Mouse (Mus musculus) granulocyte monocyte progenitor cell, adult 5-6 weeks (primary cell): ENCODE results near the gene AI661453. TPM values are rescaled to one million over a fixed set of nuclear protein-coding genes. Genes with fewer than 3 reads are reported as not detected.
"Not testable (repeated sequence)": the region's sequence is repeated elsewhere in the genome, so short reads cannot be mapped to it uniquely, and the experiment has no call there.

Source experiments
- ATAC-seq: replicated peaks from 2 replicates; pipeline ENCODE4 v1.8.0; 2016; ENCODE audit warnings: mild to moderate bottlenecking, moderate TSS enrichment, inconsistent platforms; ENCODE audit not compliant: poor library complexity, severe bottlenecking
- total RNA-seq, 2 experiments: library from RNA; stranded (forward) in 1 of 2; stranded (reverse) in 1 of 2; fragments of 200-712, 200-1000 nt in 1 of 2; fragments of >200 nt in 1 of 2; fragmentation: Nextera tagmentation in 1 of 2; gene quantifications; 2 replicates each; pipeline ENCODE4 v1.2.3; 2014 to 2017

AI661453 gene
- total RNA-seq, 2 experiments from 2014 or later, result 0.62 to 4.3 TPM

DNA sequence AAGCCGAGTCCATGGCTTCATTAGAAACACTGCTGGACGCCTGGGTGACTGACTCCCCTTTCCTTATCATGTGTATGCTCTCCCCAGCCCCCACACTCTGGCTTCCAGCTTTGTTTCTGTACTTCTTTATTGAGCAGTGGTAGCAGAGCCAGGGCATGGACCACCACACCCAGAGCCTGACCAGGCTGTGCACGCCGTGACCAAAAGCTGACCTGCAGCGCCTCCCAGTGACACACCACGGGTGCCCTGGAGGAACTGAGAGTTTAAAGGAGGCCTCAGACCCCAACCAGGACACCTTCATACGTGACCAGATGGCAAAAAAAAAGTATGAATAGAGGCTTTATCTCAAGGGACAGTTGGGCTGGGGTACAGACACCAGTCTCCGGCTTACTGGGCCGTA is 54.4 kb downstream of the AI661453 start:
- no peak for ATAC-seq

DNA sequence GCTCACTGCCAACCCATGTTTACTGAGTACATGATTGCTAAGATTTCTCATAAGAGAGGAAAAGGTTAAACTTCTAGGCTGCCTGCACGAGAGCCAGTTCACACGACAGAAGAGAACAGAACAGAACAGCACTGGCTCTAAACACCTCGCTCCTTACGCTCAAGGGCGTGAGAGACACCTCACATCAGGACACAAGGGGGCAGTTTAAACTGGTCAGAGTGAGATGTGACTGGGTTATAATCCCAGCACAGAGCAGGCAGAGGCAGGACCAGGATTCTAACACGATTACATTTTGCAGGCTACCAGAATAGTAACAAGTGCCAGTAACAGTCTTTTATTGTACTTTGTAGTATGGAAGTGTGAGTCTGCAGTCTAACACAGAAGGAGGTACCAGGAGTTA is 56.3 kb downstream of the AI661453 start:
- ATAC-seq, result no peak

DNA sequence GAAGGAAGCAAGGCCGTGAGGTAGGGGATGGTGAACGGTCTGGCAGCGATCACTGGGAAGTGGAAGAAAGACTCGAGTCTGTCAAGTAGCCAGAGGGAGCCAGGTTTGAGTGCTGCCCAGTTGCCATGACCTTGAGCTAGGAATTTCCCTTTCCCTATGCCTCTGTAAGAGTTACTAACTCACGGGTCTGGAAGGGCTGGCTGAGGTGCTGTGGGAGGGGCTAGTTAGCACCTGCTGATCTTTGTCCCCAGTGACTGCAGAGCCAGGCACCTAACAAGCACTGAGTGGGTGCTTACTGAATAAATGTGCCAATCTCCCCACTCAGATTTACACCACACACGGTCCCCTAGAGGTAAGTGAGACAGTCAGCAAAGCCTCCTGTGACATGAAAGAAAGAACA is 57.2 kb downstream of the AI661453 start:
- no peak for ATAC-seq

DNA sequence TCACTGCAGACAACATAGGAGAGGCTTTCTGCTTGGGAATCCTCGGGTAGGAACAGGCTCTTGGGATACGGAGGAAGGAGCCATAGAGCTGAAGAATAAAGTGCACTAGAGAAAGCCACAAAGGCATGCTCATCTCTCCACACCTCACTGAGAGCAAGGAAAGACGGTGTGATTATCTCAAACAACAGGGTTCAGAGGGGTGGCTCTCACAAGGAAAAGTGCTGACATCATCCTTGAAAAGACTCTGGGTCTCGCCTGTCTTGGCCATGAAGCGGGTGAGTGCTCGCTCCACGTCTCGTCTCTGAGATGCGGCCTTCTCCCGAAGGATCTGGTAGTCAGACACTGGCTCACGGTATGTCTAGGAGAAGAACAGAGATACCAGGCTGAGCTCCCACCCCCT is 57.7 kb downstream of the AI661453 start:
- no peak for ATAC-seq

DNA sequence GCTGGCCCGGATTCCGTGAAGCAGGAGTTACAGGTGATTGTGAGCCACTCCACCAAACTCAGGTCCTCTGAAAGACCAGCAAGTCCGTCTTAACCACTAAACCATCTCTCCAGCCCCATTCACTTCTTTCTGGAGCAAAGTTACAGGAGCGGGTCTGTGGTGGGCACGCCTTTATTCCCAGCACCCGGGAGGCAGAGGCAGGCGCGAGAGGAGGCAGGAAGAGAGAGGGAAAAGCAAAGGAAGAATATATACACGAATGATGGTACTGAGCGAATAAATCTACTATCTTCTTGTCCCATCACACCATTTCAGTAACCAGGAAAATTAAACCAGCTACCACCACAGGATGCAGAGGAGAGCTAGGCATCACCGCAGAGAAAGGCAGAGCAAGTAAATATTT is 65.1 kb downstream of the AI661453 start:
- ATAC-seq, result no peak

DNA sequence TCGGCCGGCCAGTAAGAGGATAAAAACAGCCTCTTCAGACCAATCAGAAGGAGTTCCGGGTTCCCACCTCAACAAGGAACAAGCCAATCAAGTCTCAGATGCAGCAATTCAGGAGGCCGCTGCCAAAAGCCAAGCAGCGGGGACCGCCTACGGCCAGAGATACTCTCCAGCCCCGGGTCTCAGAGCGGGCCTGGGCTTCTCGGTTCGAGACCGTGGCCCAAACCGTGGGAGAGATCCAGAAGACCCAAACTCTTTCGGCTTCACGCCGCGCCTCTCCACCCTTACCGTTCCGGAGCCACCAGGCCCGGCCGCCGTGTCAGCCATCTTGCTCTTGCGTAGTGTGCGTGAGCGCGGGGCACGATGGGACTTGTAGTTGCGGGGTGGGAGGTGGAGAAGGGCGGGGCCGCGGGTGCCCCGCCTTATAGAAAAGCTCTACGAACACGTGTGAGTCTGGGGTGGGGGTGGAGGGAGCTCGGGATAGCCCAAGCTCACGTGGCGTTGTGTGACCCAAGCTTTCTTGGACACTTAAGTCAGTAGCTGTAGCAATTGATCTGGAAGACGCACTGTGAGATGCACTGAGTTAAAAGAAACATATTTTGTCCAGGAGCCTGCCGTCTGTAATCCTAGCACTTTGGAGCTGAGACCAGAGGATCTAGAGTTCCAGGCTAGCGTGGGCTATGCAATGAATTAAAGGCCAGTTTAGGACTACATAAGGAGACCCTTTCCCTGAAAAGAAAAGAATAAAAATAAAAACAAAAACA is 65.7 kb downstream of the AI661453 start, which contains the start of gene Taf8:
TSS of gene Taf8 (minus strand) at position 347 of the 761 bp plus-strand sequence.
- ATAC-seq, result peak; percentile 86

DNA sequence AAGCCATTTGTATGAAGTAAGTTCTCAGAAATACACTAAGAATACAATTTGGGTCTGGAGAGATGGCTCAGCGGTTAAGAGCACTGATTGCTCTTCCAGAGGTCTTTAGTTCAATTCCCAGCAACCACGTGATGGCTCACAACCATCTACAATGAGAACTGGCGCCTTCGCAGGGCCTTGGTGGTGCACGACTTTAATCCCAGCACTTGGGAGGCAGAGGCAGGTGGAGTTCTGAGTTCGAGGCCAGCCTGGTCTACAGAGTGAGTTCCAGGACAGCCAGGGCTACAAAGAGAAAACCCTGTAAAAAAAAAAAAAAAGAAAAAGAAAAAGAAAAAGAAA is 66.3 kb downstream of the AI661453 start:
- not testable (repeated sequence) for ATAC-seq

DNA sequence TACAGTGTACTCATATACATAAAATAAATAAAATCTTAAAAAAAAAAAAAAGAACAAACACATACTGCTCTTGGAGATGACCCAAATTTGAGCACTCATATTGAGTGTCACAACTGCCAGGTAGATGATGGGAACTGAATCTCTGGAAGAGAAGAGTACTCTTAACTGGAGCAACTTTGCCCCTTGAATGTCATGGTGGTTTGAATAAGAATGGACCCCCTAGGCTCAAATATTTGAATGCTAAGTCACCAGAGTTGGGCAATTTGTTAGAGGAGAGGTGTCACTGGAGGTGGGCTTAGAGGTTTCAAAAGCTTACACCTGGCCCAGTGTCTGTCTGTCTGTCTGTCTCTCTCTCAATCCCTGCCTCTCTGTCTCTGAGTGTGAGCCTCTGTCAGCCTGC is 67.3 kb downstream of the AI661453 start:
- ATAC-seq, result no peak

DNA sequence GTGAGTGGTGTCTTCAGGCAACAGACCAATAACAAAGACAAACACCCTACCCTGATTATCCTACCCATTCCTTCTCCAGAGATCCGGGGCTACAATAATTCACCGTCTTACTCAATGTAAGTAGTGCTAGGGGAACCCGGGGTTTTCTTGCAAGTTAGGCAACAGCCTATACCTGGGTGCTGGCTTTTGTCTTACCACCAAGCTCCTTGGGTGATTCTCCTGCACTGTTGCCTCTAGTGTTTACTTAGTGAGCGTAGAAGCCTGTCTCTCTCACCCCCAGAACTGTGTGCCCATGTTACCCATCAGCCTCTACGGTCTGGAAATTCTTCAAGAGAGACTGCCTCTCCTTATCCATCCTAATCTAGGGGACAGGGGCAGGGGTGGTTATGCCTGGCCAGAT is 67.8 kb downstream of the AI661453 start:
- ATAC-seq, result no peak

DNA sequence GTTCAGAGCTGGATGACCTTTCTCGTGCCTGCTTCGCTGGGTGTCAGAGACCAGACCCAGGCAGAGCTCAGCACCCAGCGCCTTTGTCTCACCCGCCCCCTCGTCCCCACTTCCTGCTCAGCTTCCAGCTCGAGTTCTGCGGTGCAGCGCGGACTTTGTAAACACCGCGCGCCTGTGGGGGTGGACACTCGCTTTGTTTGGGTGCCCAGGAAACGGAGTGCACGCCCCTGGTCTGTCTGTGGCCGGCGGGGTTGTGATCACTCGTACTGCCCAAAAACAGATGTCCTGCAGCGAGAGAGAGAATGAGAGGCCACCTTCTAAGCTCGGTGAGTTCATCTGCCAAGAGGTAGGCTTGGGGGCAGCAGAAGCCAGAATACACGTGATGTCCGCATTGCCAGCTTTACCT is 68.5 kb downstream of the AI661453 start, which contains the start of gene Ccnd3:
TSS of gene Ccnd3 (plus strand) at position 111 of the 406 bp plus-strand sequence.
- peak; percentile 44 for ATAC-seq

DNA sequence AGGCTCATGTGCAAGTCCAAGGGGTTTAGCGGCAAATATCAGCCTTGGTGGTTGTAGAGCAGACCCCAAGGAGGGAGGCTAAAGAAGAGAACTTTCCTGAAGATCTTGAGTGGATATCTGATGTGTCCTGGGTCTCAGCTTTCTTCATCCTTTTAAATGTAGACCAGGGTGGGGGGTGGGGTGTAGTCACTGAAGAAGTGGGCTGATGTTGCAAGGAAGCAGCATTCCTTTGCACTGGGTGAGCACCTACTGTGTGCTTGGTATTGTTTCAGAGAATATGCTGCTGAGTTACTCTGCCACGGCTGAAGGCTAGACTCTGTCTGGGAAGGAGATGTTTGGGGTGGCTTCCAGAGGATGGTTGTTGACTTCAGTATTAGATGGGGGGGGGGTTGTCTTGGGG is 69.2 kb downstream of the AI661453 start:
- ATAC-seq, result no peak

DNA sequence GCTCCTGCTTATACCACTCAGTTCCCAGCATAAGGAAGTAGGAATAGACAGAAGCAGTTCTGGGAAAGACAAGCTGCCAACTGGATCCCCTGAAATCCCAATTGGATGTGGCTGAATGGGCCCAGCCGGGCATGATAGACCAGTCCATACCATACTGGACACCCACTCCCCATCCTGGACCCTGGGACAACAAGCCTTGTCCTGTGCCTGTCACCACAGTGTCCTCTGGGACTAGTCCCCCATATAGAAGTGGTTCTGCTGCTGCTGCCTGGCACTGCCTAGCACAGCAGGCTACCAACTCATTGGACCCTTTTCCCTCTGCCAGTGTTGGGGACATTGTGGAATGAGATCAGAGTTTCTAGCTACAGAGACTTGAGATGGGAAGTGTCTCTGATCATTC is 69.6 kb downstream of the AI661453 start:
- no peak for ATAC-seq

DNA sequence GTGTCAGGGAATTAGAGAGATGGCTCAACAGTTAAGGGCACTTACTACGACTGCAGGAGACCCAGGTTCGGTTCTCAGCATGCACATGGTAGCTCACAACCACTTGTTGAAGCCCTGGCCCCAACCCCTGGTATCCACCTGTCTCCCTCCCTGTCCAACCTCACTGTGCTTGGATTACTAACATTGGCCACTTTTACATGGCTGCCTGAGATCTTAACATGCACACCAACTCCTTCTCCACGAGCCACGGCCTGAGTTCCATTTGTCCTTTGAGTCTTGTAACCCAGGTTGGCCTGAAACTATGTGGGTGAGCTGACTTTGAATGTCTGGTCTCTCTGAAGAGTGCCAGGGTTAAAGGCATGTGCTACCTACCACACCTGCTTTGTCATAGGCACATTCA is 70.3 kb downstream of the AI661453 start:
- no peak for ATAC-seq

DNA sequence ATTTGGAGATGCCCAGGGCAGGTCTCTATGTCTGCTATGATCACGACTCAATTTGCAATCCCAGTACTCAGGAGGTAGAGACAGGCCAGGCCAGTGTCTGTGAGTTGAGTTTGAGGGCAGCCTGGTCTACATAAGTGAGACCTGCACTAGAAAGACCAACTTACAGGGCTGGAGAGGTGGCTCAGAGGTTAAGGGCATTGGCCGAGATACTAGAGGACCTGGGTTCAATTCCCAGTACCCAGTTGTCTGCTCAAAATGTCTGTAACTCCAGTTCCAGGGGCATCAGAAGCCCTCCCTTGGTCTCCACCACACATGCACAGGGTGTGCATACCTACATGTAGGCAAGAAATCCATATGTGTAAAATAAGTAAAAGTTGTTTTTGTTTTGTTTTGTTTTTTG is 71.1 kb downstream of the AI661453 start:
- ATAC-seq, result no peak

DNA sequence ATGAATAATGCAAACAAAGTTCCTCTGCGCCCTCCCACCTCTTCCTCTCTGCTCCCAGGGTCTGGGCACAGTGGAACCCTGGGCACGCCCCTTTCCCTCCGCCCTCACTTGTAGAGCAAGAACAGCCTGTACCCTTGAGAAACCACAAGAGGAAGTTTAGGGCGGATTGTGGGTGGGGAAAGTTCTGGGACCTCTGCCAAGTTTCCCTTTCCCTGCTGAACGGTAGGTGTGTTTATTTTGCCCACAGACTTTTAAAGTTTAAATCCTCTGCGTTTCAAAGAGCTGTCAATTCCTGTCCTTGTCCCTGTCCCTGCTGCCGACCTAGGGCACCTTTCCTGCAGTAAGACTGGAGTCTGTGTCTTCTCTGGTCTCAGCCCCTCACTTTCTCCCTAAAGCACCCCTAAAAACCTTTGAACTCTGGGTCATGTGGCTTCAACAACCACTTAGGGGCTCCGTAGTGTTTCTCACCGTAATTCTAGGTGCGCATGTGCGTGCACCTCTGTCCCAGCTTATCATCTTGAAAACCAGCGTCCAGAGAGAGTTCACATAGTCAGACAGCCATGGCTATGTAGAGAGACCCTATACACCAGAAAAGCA is 71.7 kb downstream of the AI661453 start:
- peak; percentile 72 for ATAC-seq

DNA sequence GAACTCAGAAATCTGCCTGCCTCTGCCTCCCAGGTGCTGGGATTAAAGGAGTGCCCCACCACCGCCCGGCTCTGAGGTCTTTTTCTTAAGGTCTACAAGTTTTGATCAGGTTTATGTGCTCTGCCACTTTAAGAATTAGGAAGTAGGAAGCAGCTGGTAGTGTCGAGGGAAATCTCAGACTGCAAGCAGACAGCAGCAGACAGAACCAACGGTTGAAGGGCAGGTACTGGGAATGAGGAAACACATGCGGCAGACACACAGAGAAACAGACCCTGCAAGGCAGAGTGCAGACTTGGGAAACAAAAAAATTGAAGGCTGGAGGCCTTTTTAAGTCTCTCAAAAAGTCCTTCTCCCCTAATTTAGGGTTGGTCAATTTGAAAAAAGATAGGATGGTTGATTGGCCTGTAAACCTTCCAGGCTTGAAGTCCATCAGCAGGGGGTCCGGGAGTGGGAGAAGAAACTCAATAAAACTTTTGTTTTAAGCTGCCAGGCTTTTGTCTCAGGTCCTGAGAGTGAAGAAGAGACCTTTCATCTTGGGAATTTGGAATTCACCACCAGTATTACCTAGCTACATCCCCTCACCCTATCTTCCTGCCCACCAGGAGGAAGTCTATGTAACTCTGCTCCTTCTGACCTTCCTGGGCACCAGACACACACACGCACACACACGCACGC is 72.8 kb downstream of the AI661453 start:
- peak; percentile 28 for ATAC-seq

DNA sequence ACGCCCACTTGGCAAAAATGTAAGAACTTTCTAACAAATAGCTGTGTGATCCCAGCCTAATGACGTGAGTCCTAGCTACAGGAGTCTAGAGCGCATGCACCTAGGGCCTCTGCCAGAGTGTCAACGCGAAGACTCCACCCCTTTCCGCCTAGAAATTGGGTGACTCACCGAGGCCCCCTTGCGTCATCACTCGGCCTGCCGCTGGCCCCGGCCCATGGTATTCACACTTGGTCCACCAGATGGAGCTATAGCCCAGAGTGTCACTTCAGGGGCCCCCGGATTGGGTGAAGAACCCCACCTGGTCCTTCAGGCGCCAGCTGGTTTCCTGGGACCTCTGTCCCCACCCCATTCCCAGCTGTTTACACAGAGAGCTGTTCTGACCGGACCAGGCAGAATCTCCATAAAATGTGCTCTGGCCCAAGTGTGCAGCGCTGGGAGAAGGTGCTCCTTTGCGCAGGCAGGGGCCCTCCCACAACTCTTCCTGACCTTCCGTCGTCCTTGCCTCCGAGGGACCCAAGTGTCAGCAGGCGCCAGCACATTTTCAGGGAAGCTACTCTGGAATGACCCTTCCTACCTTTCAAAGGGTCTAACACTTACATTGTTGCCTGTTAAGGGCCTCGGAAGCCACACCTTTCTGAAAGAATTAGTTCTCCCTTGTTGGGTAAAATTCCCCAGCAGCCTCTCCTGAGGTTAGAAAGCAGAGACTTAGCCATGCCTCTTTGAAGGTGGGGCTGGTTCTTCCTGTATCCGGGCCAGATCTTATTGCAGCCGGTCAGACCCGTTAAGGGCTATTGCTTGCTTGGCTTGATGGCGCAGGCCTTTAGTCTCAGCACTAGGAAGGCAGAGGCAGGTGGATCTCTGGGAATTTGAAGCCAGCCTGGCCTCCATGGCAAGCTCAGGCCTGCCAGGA is 75.0 kb downstream of the AI661453 start:
- peak; percentile 83 for ATAC-seq

DNA sequence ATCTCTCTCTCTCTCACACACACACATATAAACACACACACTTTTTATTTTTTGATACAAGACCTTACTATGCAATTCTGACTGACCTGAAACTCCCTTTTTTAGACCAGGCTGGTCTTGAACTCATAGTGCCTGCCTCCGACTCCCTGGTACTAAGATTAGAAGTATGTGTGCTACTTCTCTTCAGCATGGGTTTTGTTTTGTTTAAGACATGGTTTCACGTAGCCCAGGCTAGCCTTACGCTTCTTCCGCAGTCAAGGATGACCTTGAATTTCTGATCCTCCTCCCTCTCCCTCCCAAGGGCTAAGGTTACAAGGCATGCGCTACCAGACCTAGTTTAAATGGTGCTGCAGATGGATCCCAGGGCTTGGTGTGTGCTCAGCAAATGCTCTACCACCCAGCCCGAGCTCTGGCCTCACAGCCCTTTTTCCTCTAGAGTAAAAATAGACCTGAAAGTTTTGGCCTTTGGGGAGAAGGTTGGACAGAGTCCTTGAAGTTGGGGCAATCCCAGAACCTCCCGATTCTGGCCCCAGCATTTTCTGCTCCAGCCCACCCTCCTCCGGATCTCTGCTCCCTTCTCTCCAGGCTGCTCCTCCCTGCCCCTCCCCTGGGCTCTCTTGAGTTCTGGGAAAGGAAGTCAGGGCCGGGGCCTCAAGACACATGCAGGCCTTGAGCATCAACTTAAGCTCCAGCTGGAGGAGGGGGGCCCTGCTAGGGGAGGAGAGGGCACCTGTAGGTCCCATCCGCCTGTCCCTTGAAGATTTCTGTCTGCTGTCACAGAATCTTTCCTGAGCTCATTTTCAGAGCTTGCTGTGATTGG is 76.8 kb downstream of the AI661453 start:
- no peak for ATAC-seq

DNA sequence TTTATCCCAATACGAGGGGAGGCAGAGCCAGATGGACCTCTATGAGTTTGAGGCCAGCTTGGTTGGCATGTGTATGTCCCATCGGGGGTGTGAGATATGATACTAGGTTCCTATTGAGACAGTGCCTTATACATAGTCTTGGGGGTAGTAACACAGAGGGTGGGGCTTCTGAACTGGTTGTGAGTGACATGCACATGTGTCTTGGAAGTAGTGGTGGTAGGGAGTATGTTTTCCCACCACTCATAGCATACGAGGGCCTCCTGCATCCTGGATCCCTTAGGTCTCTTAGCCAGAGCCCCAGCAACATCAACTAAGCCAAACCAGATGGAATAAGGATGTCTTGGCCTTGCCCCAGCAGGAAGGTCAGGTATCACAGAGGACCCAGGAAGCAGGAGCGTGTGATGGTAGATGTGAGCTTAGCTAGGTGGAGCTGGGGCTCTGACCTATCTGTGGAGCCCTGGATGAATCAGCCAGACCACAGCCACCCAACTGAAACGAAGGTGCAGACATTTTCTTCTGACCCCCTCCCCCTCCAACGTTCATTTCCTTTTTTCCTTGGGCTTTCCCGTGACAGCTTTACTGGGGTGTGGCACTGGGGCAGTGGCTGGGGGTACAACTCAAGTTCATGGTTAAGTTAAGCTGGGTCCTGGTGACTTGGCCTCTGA is 78.9 kb downstream of the AI661453 start:
- ATAC-seq, result peak; percentile 13
